Mouse (Mus musculus): ENCODE results near the gene Raf1.

Raf1 gene

GRCm38 (mm10) chr6:115619818-115620217 lies 56.6 kb downstream of the Raf1 start:
- in situ Hi-C loops (cut with MboI, MseI), result no loop called here

GRCm38 (mm10) chr6:115615983-115616382 lies 60.5 kb downstream of the Raf1 start:
- in situ Hi-C loops (cut with MboI, MseI), result no loop called here

- in situ Hi-C loops (cut with MboI, MseI), result no loop called here
Observed at GRCm38 (mm10) chr6:115613793-115614192, 62.6 kb downstream of the Raf1 start.

GRCm38 (mm10) chr6:115610301-115610700 lies 66.1 kb downstream of the Raf1 start:
- in situ Hi-C loops (cut with MboI, MseI), result no loop called here

- in situ Hi-C loops (cut with MboI, MseI), result no loop called here
Observed at GRCm38 (mm10) chr6:115609121-115609520, 67.3 kb downstream of the Raf1 start.

- in situ Hi-C loops (cut with MboI, MseI), result no loop called here
Observed at GRCm38 (mm10) chr6:115607429-115607828, 69.0 kb downstream of the Raf1 start.

GRCm38 (mm10) chr6:115606461-115606860 lies 70.0 kb downstream of the Raf1 start:
- in situ Hi-C loops (cut with MboI, MseI), result no loop called here

- in situ Hi-C loops (cut with MboI, MseI), result no loop called here
Observed at GRCm38 (mm10) chr6:115601715-115602523, 74.5 kb downstream of the Raf1 start, which contains the start of gene Mkrn2. TSS of gene Mkrn2 (plus strand) at chr6:115601902.

- in situ Hi-C loops (cut with MboI, MseI), result no loop called here
Observed at GRCm38 (mm10) chr6:115601322-115601714, 75.1 kb downstream of the Raf1 start.

- in situ Hi-C loops (cut with MboI, MseI), result no loop called here
Observed at GRCm38 (mm10) chr6:115595667-115596066, 80.8 kb downstream of the Raf1 start.

GRCm38 (mm10) chr6:115594463-115594862 lies 82.0 kb downstream of the Raf1 start:
- in situ Hi-C loops (cut with MboI, MseI), result loop anchor here in 1 of 2 experiments (5.0 kb wide), 1 partner anchor 42 kb away; no protein-coding TSS in a partner anchor

GRCm38 (mm10) chr6:115593252-115593651 lies 83.2 kb downstream of the Raf1 start:
- in situ Hi-C loops (cut with MboI, MseI), result loop anchor here in 1 of 2 experiments (5.0 kb wide), 1 partner anchor 41 kb away; no protein-coding TSS in a partner anchor

GRCm38 (mm10) chr6:115592458-115592857 lies 84.0 kb downstream of the Raf1 start, which contains the start of gene Mkrn2os:
TSS of gene Mkrn2os (minus strand) at chr6:115592576.
- in situ Hi-C loops (cut with MboI, MseI), result loop anchor here in 1 of 2 experiments (5.0 kb wide), 1 partner anchor 40 kb away; no protein-coding TSS in a partner anchor

- in situ Hi-C loops (cut with MboI, MseI), result loop anchor here in 1 of 2 experiments (5.0 kb wide), 1 partner anchor 40 kb away; no protein-coding TSS in a partner anchor
Observed at GRCm38 (mm10) chr6:115591692-115592359, 84.6 kb downstream of the Raf1 start.

- in situ Hi-C loops (cut with MboI, MseI), result no loop called here
Observed at GRCm38 (mm10) chr6:115586321-115586720, 90.1 kb downstream of the Raf1 start.

- in situ Hi-C loops (cut with MboI, MseI), result no loop called here
Observed at GRCm38 (mm10) chr6:115584176-115584575, 92.3 kb downstream of the Raf1 start.

GRCm38 (mm10) chr6:115583430-115584125 lies 92.9 kb downstream of the Raf1 start:
- in situ Hi-C loops (cut with MboI, MseI), result no loop called here

- in situ Hi-C loops (cut with MboI, MseI), result no loop called here
Observed at GRCm38 (mm10) chr6:115582328-115583115, 93.9 kb downstream of the Raf1 start.

- in situ Hi-C loops (cut with MboI, MseI), result no loop called here
Observed at GRCm38 (mm10) chr6:115580810-115581209, 95.6 kb downstream of the Raf1 start.

- in situ Hi-C loops (cut with MboI, MseI), result no loop called here
Observed at GRCm38 (mm10) chr6:115577941-115578340, 98.5 kb downstream of the Raf1 start.

GRCm38 (mm10) chr6:115577407-115577806 lies 99.0 kb downstream of the Raf1 start:
- in situ Hi-C loops (cut with MboI, MseI), result no loop called here
